Mouse (Mus musculus) liver, embryonic 14.5 days (tissue): ENCODE data around the gene H2-Q10.
A peak's percentile ranks its signal among the peaks of the same experiment; 100 is the strongest.

ENCODE experiments used
- CTCF ChIP-seq: IDR thresholded peaks from 2 replicates; pipeline ENCODE4 v1.5.1; 2016; ENCODE audit warnings: antibody characterized with exemption, low read depth, control low read depth
- EP300 ChIP-seq: IDR thresholded peaks from 2 replicates; pipeline ENCODE4 v1.6.1; 2016; ENCODE audit warnings: antibody characterized with exemption, low read depth

- TF ChIP-seq CTCF = peak; percentile 44; the same call in 1 of the 2 replicates
- no peak for TF ChIP-seq EP300
Measured at GRCm38 (mm10) chr17:35509284-35509683, 39.4 kb downstream of the H2-Q10 start.
